Mouse (Mus musculus): ENCODE data around the gene Eif2b5. TPM values are rescaled to one million over a fixed set of nuclear protein-coding genes. Genes with fewer than 3 reads are reported as not detected.
A peak's percentile ranks its signal among the peaks of the same experiment; 100 is the strongest.

Gene Eif2b5
- polyA plus RNA-seq, 1 experiment from 2014 or later = 83.3 TPM

DNA sequence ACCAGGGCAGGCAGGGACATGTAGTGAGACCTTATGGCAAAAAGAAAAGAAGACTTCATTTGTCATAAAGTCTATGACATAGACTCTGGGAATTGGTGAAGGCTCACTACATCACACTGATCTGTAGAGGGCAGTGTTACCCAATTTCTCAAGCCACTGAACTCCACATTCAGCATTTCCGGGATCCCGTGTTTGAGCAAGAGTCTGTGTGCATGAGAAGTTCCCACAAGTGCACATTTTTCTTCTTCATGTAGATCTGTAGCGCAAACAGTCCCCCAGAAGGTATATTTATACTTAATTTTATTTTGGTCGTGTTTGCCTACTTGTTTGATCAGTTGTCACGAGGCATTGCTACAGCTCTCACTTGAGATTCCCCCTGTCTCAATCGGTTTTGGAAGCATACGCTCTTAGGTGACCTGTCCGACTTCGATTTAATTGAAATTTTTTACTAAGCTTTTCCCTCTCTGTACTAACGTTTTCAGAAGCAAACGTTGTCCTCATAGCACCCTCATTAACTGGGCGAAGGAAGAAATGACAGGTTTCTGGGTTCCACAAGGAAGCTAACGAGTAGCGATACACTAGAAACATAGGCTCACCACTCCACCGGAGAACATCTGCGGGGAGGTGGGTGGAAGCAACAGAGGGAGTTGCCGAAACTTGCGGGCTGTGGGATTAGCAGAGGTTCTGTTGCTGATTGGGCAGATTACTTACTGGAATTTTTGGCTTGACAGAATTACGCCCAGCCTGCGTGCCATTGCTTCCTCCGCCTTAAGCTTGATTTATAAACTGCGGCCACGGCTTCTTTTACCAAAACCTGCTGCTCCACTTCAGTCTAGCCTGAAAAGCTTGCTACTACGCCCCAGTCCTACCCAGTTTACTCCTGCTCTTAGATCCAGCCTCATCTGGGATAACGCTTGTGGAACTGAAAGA lies 1.7 kb upstream of the Eif2b5 start:
- H3K9ac ChIP-seq (ENCODE audit: low read depth, low read length) = peak overlapping the region; percentile 62
- H3K27me3 ChIP-seq (ENCODE audit: control insufficient read depth, insufficient read depth, low read length) = no peaks in the 10 kb centered on the region
- H3K4me2 ChIP-seq = peak overlapping the region; percentile 89
- peaks cover 10% of the 10 kb centered on the region for H3K36me3 ChIP-seq (ENCODE audit: control insufficient read depth, insufficient read depth, low read length)
- 18% methylated on average over 25 of the region's 25 CpGs for WGBS (ENCODE audit: insufficient replicate concordance)
- no peaks in the 10 kb centered on the region for H3K4me1 ChIP-seq (ENCODE audit: control insufficient read depth, insufficient read depth, low read length)
- ATAC-seq (replicated peaks; ENCODE audit: insufficient number of reproducible peaks, low FRiP score, low TSS enrichment) = no peak
- H3K9me3 ChIP-seq (replicated peaks; ENCODE audit: control insufficient read depth, low read length) = no peaks in the 10 kb centered on the region
- no peak overlapping the region for H3K27ac ChIP-seq (ENCODE audit: low read depth, low read length)
- peak overlapping the region; percentile 45 for H3K4me3 ChIP-seq (ENCODE audit: low read depth, low read length)

DNA sequence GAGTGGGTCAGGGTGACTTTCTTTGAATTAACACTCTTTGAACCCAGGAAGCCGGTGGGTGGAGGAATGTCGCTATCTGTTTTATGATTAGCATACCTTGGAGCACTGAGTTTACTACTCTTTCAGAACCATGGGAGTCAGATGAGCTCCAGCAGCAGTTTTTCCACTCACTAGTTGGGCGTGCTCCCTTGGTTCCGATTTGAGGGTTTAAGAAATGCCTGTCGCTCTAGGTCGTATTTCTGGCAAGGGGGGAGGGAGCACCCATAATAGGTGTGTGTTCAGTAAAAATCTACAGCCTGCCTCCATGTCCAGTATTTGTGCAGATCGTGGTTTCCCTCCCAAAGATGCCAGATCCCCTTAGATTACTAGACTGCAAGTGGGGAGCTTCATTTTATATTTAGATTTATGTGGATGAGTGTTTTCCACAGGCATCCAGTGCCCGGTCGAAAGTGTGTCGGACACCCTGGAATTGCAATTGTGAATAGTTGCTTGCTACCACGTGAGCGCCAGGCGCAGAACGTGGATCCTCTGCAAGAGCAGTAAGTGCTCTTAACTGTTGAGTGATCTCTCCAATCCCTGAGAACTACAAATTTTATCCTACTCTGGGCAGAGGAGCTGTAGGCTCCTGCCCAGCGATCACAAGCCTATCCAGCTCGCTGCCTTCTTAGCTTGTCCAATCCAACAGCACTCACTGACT lies 489 bp upstream of the Eif2b5 start:
- peaks cover 21% of the 10 kb centered on the region for H3K36me3 ChIP-seq (ENCODE audit: control insufficient read depth, insufficient read depth, low read length)
- peak overlapping the region; percentile 95; the same call in 1 of the 2 replicates for H3K9ac ChIP-seq (ENCODE audit: low read depth, low read length)
- WGBS (ENCODE audit: insufficient replicate concordance) = 5% methylated on average over 16 of the region's 16 CpGs
- no peak; the same call in 1 of the 2 replicates for ATAC-seq (replicated peaks; ENCODE audit: insufficient number of reproducible peaks, low FRiP score, low TSS enrichment)
- no peaks in the 10 kb centered on the region for H3K9me3 ChIP-seq (replicated peaks; ENCODE audit: control insufficient read depth, low read length)
- no peaks in the 10 kb centered on the region for H3K4me1 ChIP-seq (ENCODE audit: control insufficient read depth, insufficient read depth, low read length)
- no peaks in the 10 kb centered on the region for H3K27me3 ChIP-seq (ENCODE audit: control insufficient read depth, insufficient read depth, low read length)
- peak overlapping the region; percentile 74 for H3K4me2 ChIP-seq
- H3K27ac ChIP-seq (ENCODE audit: low read depth, low read length) = peak overlapping the region; percentile 64; the same call in 1 of the 2 replicates
- H3K4me3 ChIP-seq (ENCODE audit: low read depth, low read length) = peak overlapping the region; percentile 95

DNA sequence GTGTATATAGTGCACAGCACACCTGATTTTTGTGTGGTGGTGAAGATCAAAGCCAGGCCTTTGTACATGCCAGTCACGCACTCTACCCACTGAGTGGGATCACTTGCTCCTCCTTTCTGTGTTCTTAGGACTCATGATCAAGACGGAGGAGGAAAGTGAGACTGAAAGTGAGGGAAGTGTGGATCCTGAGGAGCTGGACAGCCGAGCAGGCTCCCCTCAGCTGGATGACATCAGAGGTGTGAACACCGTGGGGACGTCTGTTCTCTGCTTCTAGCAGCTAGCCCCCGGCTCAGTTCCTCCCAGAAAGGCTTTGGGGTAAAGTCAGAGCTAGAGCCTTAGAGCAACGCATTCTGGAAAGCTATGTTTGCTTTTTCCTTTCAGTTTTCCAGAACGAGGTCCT lies 7.4 kb downstream of the Eif2b5 start:
- no peak for ATAC-seq (replicated peaks; ENCODE audit: insufficient number of reproducible peaks, low FRiP score, low TSS enrichment)
- 80% methylated on average over 8 of the region's 8 CpGs for WGBS (ENCODE audit: insufficient replicate concordance)
- H3K4me2 ChIP-seq = no peak overlapping the region
- H3K9me3 ChIP-seq (replicated peaks; ENCODE audit: control insufficient read depth, low read length) = no peaks in the 10 kb centered on the region
- H3K36me3 ChIP-seq (ENCODE audit: control insufficient read depth, insufficient read depth, low read length) = peaks cover 71% of the 10 kb centered on the region
- no peak overlapping the region for H3K27ac ChIP-seq (ENCODE audit: low read depth, low read length)
- no peak overlapping the region for H3K4me3 ChIP-seq (ENCODE audit: low read depth, low read length)
- no peaks in the 10 kb centered on the region for H3K27me3 ChIP-seq (ENCODE audit: control insufficient read depth, insufficient read depth, low read length)
- no peak overlapping the region for H3K9ac ChIP-seq (ENCODE audit: low read depth, low read length)
- H3K4me1 ChIP-seq (ENCODE audit: control insufficient read depth, insufficient read depth, low read length) = no peaks in the 10 kb centered on the region

DNA sequence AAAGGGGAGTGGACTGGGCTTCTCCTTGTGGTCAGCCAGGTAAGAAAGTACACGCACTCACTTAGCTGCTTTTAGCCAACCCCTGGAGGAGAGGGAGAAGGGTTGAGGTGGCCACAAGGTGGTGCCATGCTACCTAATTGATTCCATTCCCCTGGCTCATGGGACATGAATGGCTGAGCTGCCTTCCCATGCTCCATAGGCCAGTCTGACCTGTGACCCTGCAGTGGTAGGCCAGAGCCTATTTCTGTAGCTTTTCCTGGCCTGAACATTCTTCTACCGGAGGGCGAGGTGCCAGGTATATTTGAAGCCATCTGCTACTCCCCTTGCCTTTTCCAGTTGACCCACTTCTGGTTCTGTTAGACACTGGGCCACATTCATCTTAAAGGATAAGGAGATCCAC lies 10.7 kb downstream of the Eif2b5 start:
- no peaks in the 10 kb centered on the region for H3K27me3 ChIP-seq (ENCODE audit: control insufficient read depth, insufficient read depth, low read length)
- no peaks in the 10 kb centered on the region for H3K4me1 ChIP-seq (ENCODE audit: control insufficient read depth, insufficient read depth, low read length)
- no peak overlapping the region for H3K4me2 ChIP-seq
- H3K4me3 ChIP-seq (ENCODE audit: low read depth, low read length) = no peak overlapping the region
- H3K36me3 ChIP-seq (ENCODE audit: control insufficient read depth, insufficient read depth, low read length) = peaks cover 43% of the 10 kb centered on the region
- H3K9me3 ChIP-seq (replicated peaks; ENCODE audit: control insufficient read depth, low read length) = no peaks in the 10 kb centered on the region
- 81% methylated on average over 3 of the region's 3 CpGs for WGBS (ENCODE audit: insufficient replicate concordance)
- no peak overlapping the region for H3K9ac ChIP-seq (ENCODE audit: low read depth, low read length)
- no peak overlapping the region for H3K27ac ChIP-seq (ENCODE audit: low read depth, low read length)
- ATAC-seq (replicated peaks; ENCODE audit: insufficient number of reproducible peaks, low FRiP score, low TSS enrichment) = no peak; the same call in 1 of the 2 replicates

DNA sequence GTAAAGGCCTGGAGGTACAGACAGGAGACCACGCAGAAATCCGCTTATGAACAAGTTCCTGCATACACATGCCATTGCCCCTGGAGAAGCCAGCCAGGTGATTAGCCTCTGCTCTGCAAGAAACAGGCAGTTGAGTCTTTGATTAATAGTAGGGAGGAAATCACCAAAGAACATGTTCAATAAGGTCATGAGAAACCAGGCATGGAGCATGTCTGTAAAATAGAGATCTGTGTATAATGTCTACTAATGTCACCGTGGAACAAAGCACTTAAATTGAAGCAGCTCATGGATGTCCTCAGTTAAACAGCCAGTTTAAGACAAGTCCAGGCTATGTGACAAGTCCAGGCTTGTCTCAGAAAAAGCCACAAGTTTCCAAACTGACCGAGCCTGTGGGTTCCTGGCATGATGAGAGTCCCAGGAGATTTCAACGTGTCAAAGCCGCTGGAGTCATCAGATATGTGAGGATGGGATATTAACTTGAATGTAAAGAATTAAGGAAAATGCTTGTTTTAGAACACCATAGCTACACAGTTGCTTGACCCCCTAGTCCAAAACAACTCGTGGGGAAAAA lies 12.7 kb downstream of the Eif2b5 start:
- H3K27me3 ChIP-seq (ENCODE audit: control insufficient read depth, insufficient read depth, low read length) = no peaks in the 10 kb centered on the region
- no peak for ATAC-seq (replicated peaks; ENCODE audit: insufficient number of reproducible peaks, low FRiP score, low TSS enrichment)
- no peak overlapping the region for H3K9ac ChIP-seq (ENCODE audit: low read depth, low read length)
- H3K9me3 ChIP-seq (replicated peaks; ENCODE audit: control insufficient read depth, low read length) = no peaks in the 10 kb centered on the region
- 82% methylated on average over 7 of the region's 7 CpGs for WGBS (ENCODE audit: insufficient replicate concordance)
- H3K4me3 ChIP-seq (ENCODE audit: low read depth, low read length) = no peak overlapping the region
- H3K27ac ChIP-seq (ENCODE audit: low read depth, low read length) = no peak overlapping the region
- no peak overlapping the region for H3K4me2 ChIP-seq
- no peaks in the 10 kb centered on the region for H3K4me1 ChIP-seq (ENCODE audit: control insufficient read depth, insufficient read depth, low read length)
- H3K36me3 ChIP-seq (ENCODE audit: control insufficient read depth, insufficient read depth, low read length) = peaks cover 28% of the 10 kb centered on the region

DNA sequence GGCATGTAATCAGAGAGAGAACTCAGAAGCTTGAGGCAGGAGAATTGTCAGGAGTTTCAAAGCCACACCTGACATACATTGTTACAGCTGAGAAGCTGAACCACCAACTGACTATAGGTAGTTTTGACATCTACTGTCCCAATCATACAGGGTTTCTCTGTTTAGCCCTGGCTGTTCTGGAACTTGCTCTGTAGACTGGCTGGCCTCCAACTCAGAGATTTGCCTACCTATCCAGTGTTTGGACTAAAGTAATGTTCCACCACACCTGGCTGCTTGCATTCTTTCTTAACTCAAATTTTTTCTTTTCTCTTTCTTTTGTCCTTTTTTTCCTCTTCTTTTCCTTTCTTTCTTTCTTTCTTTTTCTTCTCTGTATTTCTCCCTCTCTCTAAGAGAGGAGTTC lies 17.4 kb downstream of the Eif2b5 start:
- ATAC-seq (replicated peaks; ENCODE audit: insufficient number of reproducible peaks, low FRiP score, low TSS enrichment) = no peak
- H3K9ac ChIP-seq (ENCODE audit: low read depth, low read length) = peak overlapping the region; percentile 99
- peak overlapping the region; percentile 83 for H3K4me2 ChIP-seq
- H3K9me3 ChIP-seq (replicated peaks; ENCODE audit: control insufficient read depth, low read length) = no peaks in the 10 kb centered on the region
- H3K36me3 ChIP-seq (ENCODE audit: control insufficient read depth, insufficient read depth, low read length) = peaks cover 5% of the 10 kb centered on the region; the same call in 1 of the 2 replicates
- H3K27ac ChIP-seq (ENCODE audit: low read depth, low read length) = no peak overlapping the region
- H3K4me1 ChIP-seq (ENCODE audit: control insufficient read depth, insufficient read depth, low read length) = peaks cover 14% of the 10 kb centered on the region
- no peaks in the 10 kb centered on the region for H3K27me3 ChIP-seq (ENCODE audit: control insufficient read depth, insufficient read depth, low read length)
- H3K4me3 ChIP-seq (ENCODE audit: low read depth, low read length) = peak overlapping the region; percentile 95

DNA sequence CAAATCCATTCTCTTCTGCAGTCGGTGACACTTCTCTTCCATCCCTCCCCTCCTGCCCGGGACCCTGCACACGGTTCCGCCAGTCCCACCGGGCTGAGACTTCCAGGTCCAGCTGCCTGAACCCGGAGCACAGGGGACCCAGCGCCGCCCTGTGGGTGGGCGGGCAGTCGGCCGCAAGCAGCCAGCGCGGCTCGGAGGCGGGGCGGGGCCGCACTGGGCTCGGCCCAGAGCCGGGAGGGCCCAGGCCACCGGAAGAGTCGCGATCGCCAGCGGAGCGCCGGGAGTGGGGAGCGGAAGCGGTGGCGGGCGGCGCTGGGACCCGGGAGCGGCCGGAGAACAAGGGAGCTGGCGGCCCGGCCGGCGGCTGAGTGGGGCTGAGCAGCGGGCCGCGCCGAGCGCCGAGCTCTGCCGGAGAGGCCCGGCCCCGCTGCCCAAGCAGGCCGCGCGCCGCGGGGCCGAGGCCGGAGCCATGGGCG lies 18.1 kb downstream of the Eif2b5 start, which contains the start of gene Dvl3:
Gene Dvl3 (plus strand): TSS at position 257 of the 476 bp plus-strand sequence.
- no peaks in the 10 kb centered on the region for H3K27me3 ChIP-seq (ENCODE audit: control insufficient read depth, insufficient read depth, low read length)
- peak within 1 kb of the TSS; percentile 83 for H3K4me2 ChIP-seq
- H3K4me3 ChIP-seq (ENCODE audit: low read depth, low read length) = peak within 1 kb of the TSS; percentile 95
- H3K9ac ChIP-seq (ENCODE audit: low read depth, low read length) = peak within 1 kb of the TSS; percentile 99
- ATAC-seq (replicated peaks; ENCODE audit: insufficient number of reproducible peaks, low FRiP score, low TSS enrichment) = peak; percentile 95
- 0% methylated on average over 42 of the region's 55 CpGs for WGBS (ENCODE audit: insufficient replicate concordance)
- peaks cover 14% of the 10 kb centered on the region for H3K4me1 ChIP-seq (ENCODE audit: control insufficient read depth, insufficient read depth, low read length)
- peak within 1 kb of the TSS; percentile 88 for H3K27ac ChIP-seq (ENCODE audit: low read depth, low read length)
- no peaks in the 10 kb centered on the region for H3K9me3 ChIP-seq (replicated peaks; ENCODE audit: control insufficient read depth, low read length)
- H3K36me3 ChIP-seq (ENCODE audit: control insufficient read depth, insufficient read depth, low read length) = peaks cover 11% of the 10 kb centered on the region; the same call in 1 of the 2 replicates

DNA sequence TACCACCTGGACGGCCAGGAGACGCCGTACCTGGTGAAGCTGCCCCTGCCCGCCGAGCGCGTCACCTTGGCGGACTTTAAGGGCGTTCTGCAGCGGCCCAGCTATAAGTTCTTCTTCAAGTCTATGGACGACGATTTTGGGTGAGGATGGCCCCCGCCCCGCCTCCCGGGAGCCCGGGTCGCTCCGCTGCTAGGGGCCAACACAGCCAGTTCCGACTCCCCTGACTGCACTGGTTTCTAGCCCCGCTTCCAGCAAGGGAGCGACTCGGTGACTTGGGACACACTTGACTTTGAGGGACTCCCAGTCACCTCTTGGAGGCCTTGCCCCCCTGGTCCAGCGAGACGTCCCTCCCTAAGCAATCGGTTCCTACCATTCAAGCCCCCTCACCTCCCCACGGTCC lies 18.6 kb downstream of the Eif2b5 start:
- Histone ChIP-seq H3K27ac (ENCODE audit: low read depth, low read length) (peak overlapping the region; percentile 88), H3K27me3 (ENCODE audit: control insufficient read depth, insufficient read depth, low read length) (no peaks in the 10 kb centered on the region), H3K36me3 (ENCODE audit: control insufficient read depth, insufficient read depth, low read length) (peaks cover 13% of the 10 kb centered on the region; the same call in 1 of the 2 replicates), H3K9me3 (replicated peaks; ENCODE audit: control insufficient read depth, low read length) (no peaks in the 10 kb centered on the region), H3K4me1 (ENCODE audit: control insufficient read depth, insufficient read depth, low read length) (peaks cover 14% of the 10 kb centered on the region), H3K4me3 (ENCODE audit: low read depth, low read length) (peak overlapping the region; percentile 95), H3K9ac (ENCODE audit: low read depth, low read length) (peak overlapping the region; percentile 99), H3K4me2 (peak overlapping the region; percentile 83)
- 1% methylated on average over 26 of the region's 26 CpGs for WGBS (ENCODE audit: insufficient replicate concordance)
- peak; percentile 19 for ATAC-seq (replicated peaks; ENCODE audit: insufficient number of reproducible peaks, low FRiP score, low TSS enrichment)

Data from heart, embryonic 11.5 days (tissue).